Mouse (Mus musculus): ENCODE results near the gene Zfp263. TPM values are rescaled to one million over a fixed set of nuclear protein-coding genes. Genes with fewer than 3 reads are reported as not detected.

Zfp263 gene
- total and polyA plus RNA-seq, 2 experiments from 2014 or later: 12.6 to 17.1 TPM

- no peak for ATAC-seq (ENCODE audit: insufficient read depth, low read depth)
- Histone ChIP-seq H3K27ac (ENCODE audit: low read depth) (no peak within 1 kb of the TSS), H3K9ac (replicated peaks; ENCODE audit: low read depth, low read length) (no peak within 1 kb of the TSS), H3K36me3 (replicated peaks; ENCODE audit: control insufficient read depth, insufficient read depth, low read length) (no peaks in the 10 kb centered on the region), H3K4me3 (ENCODE audit: low read depth, low read length) (no peak within 1 kb of the TSS), H3K9me3 (replicated peaks; ENCODE audit: control insufficient read depth, low read length) (no peaks in the 10 kb centered on the region), H3K27me3 (ENCODE audit: control insufficient read depth, insufficient read depth, low read length) (no peaks in the 10 kb centered on the region), H3K4me1 (ENCODE audit: control insufficient read depth, insufficient read depth) (no peaks in the 10 kb centered on the region), H3K4me2 (ENCODE audit: low read depth, low read length) (no peak within 1 kb of the TSS)
- no peak for DNase-seq (ENCODE audit: low spot score)
- TF ChIP-seq EP300 (IDR thresholded peaks at IDR 0.05; ENCODE audit: low read depth): no peak
- TF ChIP-seq CTCF (IDR thresholded peaks at IDR 0.05; ENCODE audit: low read depth): no peak
- WGBS: 77% methylated on average over 6 of the region's 6 CpGs
These were observed 25.9 kb upstream of the Zfp263 start, which contains the start of gene Mefv for GRCm38 (mm10) chr16:3717980-3718379. Gene Mefv (minus strand): TSS chr16:3718097.

- no peaks in the 10 kb centered on the region for H3K4me1 ChIP-seq (ENCODE audit: control insufficient read depth, insufficient read depth)
- H3K4me2 ChIP-seq (ENCODE audit: low read depth, low read length): no peak overlapping the region
- no peaks in the 10 kb centered on the region for H3K27me3 ChIP-seq (ENCODE audit: control insufficient read depth, insufficient read depth, low read length)
- DNase-seq (ENCODE audit: low spot score): no peak
- no peak overlapping the region for H3K27ac ChIP-seq (ENCODE audit: low read depth)
- 67% methylated on average over 3 of the region's 3 CpGs for WGBS
- no peak for ATAC-seq (ENCODE audit: insufficient read depth, low read depth)
- H3K36me3 ChIP-seq (replicated peaks; ENCODE audit: control insufficient read depth, insufficient read depth, low read length): no peaks in the 10 kb centered on the region
- H3K9ac ChIP-seq (replicated peaks; ENCODE audit: low read depth, low read length): no peak overlapping the region
- H3K9me3 ChIP-seq (replicated peaks; ENCODE audit: control insufficient read depth, low read length): no peaks in the 10 kb centered on the region
- no peak overlapping the region for H3K4me3 ChIP-seq (ENCODE audit: low read depth, low read length)
- TF ChIP-seq EP300 (IDR thresholded peaks at IDR 0.05; ENCODE audit: low read depth) (no peak), CTCF (IDR thresholded peaks at IDR 0.05; ENCODE audit: low read depth) (no peak)
These were observed 20.7 kb upstream of the Zfp263 start for GRCm38 (mm10) chr16:3723231-3723630.

GRCm38 (mm10) chr16:3727980-3728720 lies 15.7 kb upstream of the Zfp263 start:
- H3K4me2 ChIP-seq (ENCODE audit: low read depth, low read length): no peak overlapping the region
- H3K27me3 ChIP-seq (ENCODE audit: control insufficient read depth, insufficient read depth, low read length): no peaks in the 10 kb centered on the region
- H3K27ac ChIP-seq (ENCODE audit: low read depth): no peak overlapping the region
- H3K9me3 ChIP-seq (replicated peaks; ENCODE audit: control insufficient read depth, low read length): no peaks in the 10 kb centered on the region
- H3K9ac ChIP-seq (replicated peaks; ENCODE audit: low read depth, low read length): no peak overlapping the region
- H3K36me3 ChIP-seq (replicated peaks; ENCODE audit: control insufficient read depth, insufficient read depth, low read length): no peaks in the 10 kb centered on the region
- ATAC-seq (ENCODE audit: insufficient read depth, low read depth): no peak
- no peaks in the 10 kb centered on the region for H3K4me1 ChIP-seq (ENCODE audit: control insufficient read depth, insufficient read depth)
- no peak for TF ChIP-seq CTCF (IDR thresholded peaks at IDR 0.05; ENCODE audit: low read depth)
- TF ChIP-seq EP300 (IDR thresholded peaks at IDR 0.05; ENCODE audit: low read depth): no peak
- no peak for DNase-seq (ENCODE audit: low spot score)
- H3K4me3 ChIP-seq (ENCODE audit: low read depth, low read length): no peak overlapping the region
- WGBS: 67% methylated on average over 6 of the region's 6 CpGs

GRCm38 (mm10) chr16:3732612-3733011 lies 11.3 kb upstream of the Zfp263 start:
- H3K36me3 ChIP-seq (replicated peaks; ENCODE audit: control insufficient read depth, insufficient read depth, low read length): no peaks in the 10 kb centered on the region
- no peak for DNase-seq (ENCODE audit: low spot score)
- no peak overlapping the region for H3K4me2 ChIP-seq (ENCODE audit: low read depth, low read length)
- no peak for ATAC-seq (ENCODE audit: insufficient read depth, low read depth)
- no peak for TF ChIP-seq EP300 (IDR thresholded peaks at IDR 0.05; ENCODE audit: low read depth)
- no peak for TF ChIP-seq CTCF (IDR thresholded peaks at IDR 0.05; ENCODE audit: low read depth)
- no peaks in the 10 kb centered on the region for H3K27me3 ChIP-seq (ENCODE audit: control insufficient read depth, insufficient read depth, low read length)
- no peak overlapping the region for H3K27ac ChIP-seq (ENCODE audit: low read depth)
- WGBS: 67% methylated on average over 4 of the region's 4 CpGs
- H3K9me3 ChIP-seq (replicated peaks; ENCODE audit: control insufficient read depth, low read length): no peaks in the 10 kb centered on the region
- no peak overlapping the region for H3K4me3 ChIP-seq (ENCODE audit: low read depth, low read length)
- no peaks in the 10 kb centered on the region for H3K4me1 ChIP-seq (ENCODE audit: control insufficient read depth, insufficient read depth)
- H3K9ac ChIP-seq (replicated peaks; ENCODE audit: low read depth, low read length): no peak overlapping the region

- H3K4me1 ChIP-seq (ENCODE audit: control insufficient read depth, insufficient read depth): no peaks in the 10 kb centered on the region
- WGBS: 75% methylated on average over 1 of the region's 1 CpGs
- no peak overlapping the region for H3K9ac ChIP-seq (replicated peaks; ENCODE audit: low read depth, low read length)
- H3K9me3 ChIP-seq (replicated peaks; ENCODE audit: control insufficient read depth, low read length): no peaks in the 10 kb centered on the region
- no peak for ATAC-seq (ENCODE audit: insufficient read depth, low read depth)
- no peak for DNase-seq (ENCODE audit: low spot score)
- TF ChIP-seq EP300 (IDR thresholded peaks at IDR 0.05; ENCODE audit: low read depth) (no peak), CTCF (IDR thresholded peaks at IDR 0.05; ENCODE audit: low read depth) (no peak)
- H3K4me3 ChIP-seq (ENCODE audit: low read depth, low read length): no peak overlapping the region
- no peaks in the 10 kb centered on the region for H3K36me3 ChIP-seq (replicated peaks; ENCODE audit: control insufficient read depth, insufficient read depth, low read length)
- H3K4me2 ChIP-seq (ENCODE audit: low read depth, low read length): no peak overlapping the region
- H3K27me3 ChIP-seq (ENCODE audit: control insufficient read depth, insufficient read depth, low read length): no peaks in the 10 kb centered on the region
- H3K27ac ChIP-seq (ENCODE audit: low read depth): no peak overlapping the region
These were observed 10.6 kb upstream of the Zfp263 start for GRCm38 (mm10) chr16:3733198-3733732.

All from heart, postnatal 0 days (tissue).